Mouse (Mus musculus): ENCODE measurements at regions not wholly inside any gene's neighbourhood (a gene's known extent, or its start where the extent isn't known, plus 50 kb on each side); places are given as distances from the start of the nearest gene placed in this dataset.
"Not testable (repeated sequence)": the region's sequence is repeated elsewhere in the genome, so short reads cannot be mapped to it uniquely, and the experiment has no call there.

DNA sequence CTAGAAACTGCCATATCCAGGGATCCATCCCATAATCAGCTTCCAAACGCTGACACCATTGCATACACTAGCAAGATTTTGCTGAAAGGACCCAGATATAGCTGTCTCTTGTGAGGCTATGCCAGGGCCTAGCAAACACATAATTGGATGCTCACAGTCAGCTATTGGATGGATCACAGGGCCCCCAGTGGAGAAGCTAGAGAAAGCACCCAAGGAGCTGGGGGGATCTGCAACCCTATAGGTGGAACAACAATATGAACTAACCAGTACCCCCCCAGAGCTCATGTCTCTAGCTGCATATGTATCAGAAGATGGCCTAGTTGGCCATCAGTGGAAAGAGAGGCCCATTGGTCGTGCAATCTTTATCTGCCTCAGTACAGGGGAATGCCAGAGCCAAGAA, 287.1 kb upstream of the Kcnh8 start:
- not testable (repeated sequence) for TF ChIP-seq CTCF (IDR thresholded peaks at IDR 0.05; ENCODE audit: control insufficient read depth, insufficient read depth, low read length); POLR2A (IDR thresholded peaks at IDR 0.05; ENCODE audit: borderline replicate concordance, control insufficient read depth, low read depth, low read length)

Data from bone marrow, adult 2 months (tissue).